Mouse (Mus musculus) left cerebral cortex, adult 11 months (tissue): ENCODE results near the gene Nudt10.
"Not testable (repeated sequence)": the region's sequence is repeated elsewhere in the genome, so short reads cannot be mapped to it uniquely, and the experiment has no call there.

ENCODE experiments used
- DNase-seq: peaks from one replicate; pipeline ENCODE4 v3.0.0; 2022; ENCODE audit warnings: low spot score

The Nudt10 gene

DNA sequence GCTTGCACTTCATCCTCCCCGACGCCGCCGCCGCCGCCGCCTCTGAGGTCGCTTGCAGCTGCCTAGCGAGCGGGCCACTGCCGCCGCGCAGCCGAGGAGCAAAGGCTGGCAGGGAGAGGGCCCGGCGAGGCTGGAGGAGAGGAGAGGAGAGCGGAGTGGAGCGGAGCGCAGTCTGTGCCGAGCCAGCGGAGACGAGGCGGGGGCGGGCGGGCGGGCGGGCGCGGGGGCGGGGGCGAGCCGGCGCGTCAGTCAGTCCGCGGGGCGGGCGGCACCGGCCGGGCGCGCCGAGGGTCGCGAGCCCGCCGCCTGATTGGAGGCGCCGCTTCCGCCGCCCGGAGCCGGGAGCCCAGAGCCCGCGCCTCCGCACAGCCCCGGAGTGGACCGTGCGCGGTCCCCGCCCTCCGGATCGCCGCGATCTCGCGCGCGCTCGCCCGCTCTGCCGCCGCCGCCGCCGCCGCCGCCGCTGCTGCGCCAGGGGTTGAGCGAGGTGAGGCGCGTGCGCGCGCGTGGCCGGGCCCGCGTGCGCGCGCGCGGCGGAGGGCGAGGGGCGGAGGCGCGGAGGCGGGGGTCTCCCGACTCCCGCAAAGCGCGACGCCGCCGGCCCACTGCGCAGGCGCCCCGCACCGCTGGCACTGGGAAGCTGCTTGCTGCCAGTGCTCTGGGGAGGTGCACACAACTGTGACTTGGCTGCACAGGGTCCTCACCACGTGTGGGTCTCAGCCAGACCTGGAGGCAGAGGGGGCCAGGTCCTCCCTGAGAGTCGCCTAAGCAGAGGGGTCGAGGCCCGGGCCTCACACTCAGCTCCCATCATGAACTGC is at the start of gene Nudt10:
Gene Nudt10 (minus strand): TSS at position 193 of the 818 bp plus-strand sequence.
- DNase-seq: not testable (repeated sequence)

DNA sequence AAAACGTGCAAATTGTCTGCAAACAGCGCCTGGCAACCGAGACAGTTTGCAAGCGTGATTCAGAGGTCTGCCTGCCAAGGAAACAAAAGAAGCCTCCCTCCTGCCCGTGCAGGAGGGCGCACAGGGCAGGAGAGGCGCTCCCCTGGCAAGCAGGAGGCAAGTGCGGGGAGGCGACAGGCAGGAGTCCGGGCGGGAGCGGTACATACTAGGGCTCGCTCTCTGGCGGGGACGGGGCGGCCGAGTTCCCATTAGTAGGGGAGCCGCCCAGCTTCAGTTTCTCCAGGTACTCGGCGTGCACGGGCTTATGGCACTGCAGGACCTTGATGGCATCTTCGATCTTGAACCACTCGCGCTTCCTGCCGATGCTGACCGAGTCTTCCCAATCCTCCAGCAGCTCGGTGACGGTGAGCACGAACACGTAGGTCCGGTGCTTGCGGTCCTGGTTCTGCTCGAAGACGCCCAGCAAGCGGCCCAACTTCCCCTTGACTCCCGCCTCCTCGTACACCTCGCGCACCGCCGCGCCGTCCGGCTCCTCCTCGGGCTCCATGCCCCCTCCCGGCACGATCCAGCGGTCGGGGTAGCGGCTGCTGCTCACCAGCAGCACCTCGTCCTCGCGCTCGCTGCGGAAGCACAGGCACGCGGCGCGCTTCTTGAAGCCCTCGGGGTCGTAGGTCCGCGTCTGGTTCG is 536 bp downstream of the Nudt10 start:
- not testable (repeated sequence) for DNase-seq

DNA sequence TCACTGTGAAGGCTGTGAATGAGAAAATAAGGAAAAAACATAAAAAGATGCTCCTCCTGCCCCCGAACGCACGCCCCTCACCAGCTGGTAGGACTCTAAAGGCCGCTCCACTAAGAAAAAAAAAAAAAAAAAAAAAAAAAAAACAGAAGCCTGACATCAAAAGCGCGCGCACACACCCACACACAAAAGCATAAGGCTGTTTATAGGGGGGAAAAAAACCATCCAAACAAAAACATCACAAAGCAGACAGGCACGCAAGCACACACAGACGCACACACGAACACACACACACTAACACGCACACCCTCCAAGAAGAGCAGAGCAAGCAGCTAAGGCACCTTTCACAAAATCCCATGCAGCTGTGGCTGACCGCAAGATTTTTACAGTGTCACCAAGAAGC is 1.1 kb downstream of the Nudt10 start:
- peak; percentile 4 for DNase-seq
